Mouse (Mus musculus): ENCODE results near the gene Add1. TPM values are rescaled to one million over a fixed set of nuclear protein-coding genes. Genes with fewer than 3 reads are reported as not detected.
A peak's percentile ranks its signal among the peaks of the same experiment; 100 is the strongest.

The Add1 gene
- polyA plus RNA-seq, 1 experiment from 2014 or later: 166 TPM

- no peak for ATAC-seq (replicated peaks; ENCODE audit: insufficient number of reproducible peaks, low FRiP score, low TSS enrichment)
- H3K4me3 ChIP-seq (ENCODE audit: low read depth, low read length): no peak overlapping the region
- H3K27ac ChIP-seq (ENCODE audit: low read depth, low read length): no peak overlapping the region
- WGBS (ENCODE audit: insufficient replicate concordance): 48% methylated on average over 4 of the region's 4 CpGs
- H3K9me3 ChIP-seq (replicated peaks; ENCODE audit: control insufficient read depth, low read length): no peaks in the 10 kb centered on the region
- H3K4me1 ChIP-seq (ENCODE audit: control insufficient read depth, insufficient read depth, low read length): no peaks in the 10 kb centered on the region; the same call in 1 of the 2 replicates
- no peak overlapping the region for H3K4me2 ChIP-seq
- no peaks in the 10 kb centered on the region for H3K36me3 ChIP-seq (ENCODE audit: control insufficient read depth, insufficient read depth, low read length)
- no peaks in the 10 kb centered on the region for H3K27me3 ChIP-seq (ENCODE audit: control insufficient read depth, insufficient read depth, low read length)
- no peak overlapping the region for H3K9ac ChIP-seq (ENCODE audit: low read depth, low read length)
Measured at GRCm38 (mm10) chr5:34543114-34543513, 30.4 kb upstream of the Add1 start.

GRCm38 (mm10) chr5:34547410-34547809 is 26.1 kb upstream of the Add1 start:
- Histone ChIP-seq H3K9me3 (replicated peaks; ENCODE audit: control insufficient read depth, low read length) (no peaks in the 10 kb centered on the region), H3K4me2 (no peak overlapping the region), H3K9ac (ENCODE audit: low read depth, low read length) (no peak overlapping the region), H3K36me3 (ENCODE audit: control insufficient read depth, insufficient read depth, low read length) (no peaks in the 10 kb centered on the region), H3K4me1 (ENCODE audit: control insufficient read depth, insufficient read depth, low read length) (no peaks in the 10 kb centered on the region), H3K27ac (ENCODE audit: low read depth, low read length) (no peak overlapping the region), H3K4me3 (ENCODE audit: low read depth, low read length) (no peak overlapping the region), H3K27me3 (ENCODE audit: control insufficient read depth, insufficient read depth, low read length) (no peaks in the 10 kb centered on the region)
- ATAC-seq (replicated peaks; ENCODE audit: insufficient number of reproducible peaks, low FRiP score, low TSS enrichment): no peak

GRCm38 (mm10) chr5:34549135-34549482 is 24.4 kb upstream of the Add1 start:
- Histone ChIP-seq H3K36me3 (ENCODE audit: control insufficient read depth, insufficient read depth, low read length) (0 out of 2 replicates have a peak, but pooled peaks cover 4% of the 10 kb centered on the region), H3K9me3 (replicated peaks; ENCODE audit: control insufficient read depth, low read length) (no peaks in the 10 kb centered on the region), H3K4me3 (ENCODE audit: low read depth, low read length) (peak overlapping the region; percentile 71), H3K9ac (ENCODE audit: low read depth, low read length) (peak overlapping the region; percentile 89), H3K4me1 (ENCODE audit: control insufficient read depth, insufficient read depth, low read length) (no peaks in the 10 kb centered on the region), H3K4me2 (peak overlapping the region; percentile 94), H3K27ac (ENCODE audit: low read depth, low read length) (no peak overlapping the region), H3K27me3 (ENCODE audit: control insufficient read depth, insufficient read depth, low read length) (no peaks in the 10 kb centered on the region)
- 0 out of 2 replicates have a peak, but pooled peaks have one; percentile 22 for ATAC-seq (replicated peaks; ENCODE audit: insufficient number of reproducible peaks, low FRiP score, low TSS enrichment)
- WGBS (ENCODE audit: insufficient replicate concordance): 24% methylated on average over 8 of the region's 8 CpGs

- peak overlapping the region; percentile 89 for H3K9ac ChIP-seq (ENCODE audit: low read depth, low read length)
- WGBS (ENCODE audit: insufficient replicate concordance): under 1% methylated on average over 49 of the region's 49 CpGs
Measured at GRCm38 (mm10) chr5:34549483-34550221, 23.8 kb upstream of the Add1 start.

GRCm38 (mm10) chr5:34550251-34550650 is 23.2 kb upstream of the Add1 start:
- ATAC-seq (replicated peaks; ENCODE audit: insufficient number of reproducible peaks, low FRiP score, low TSS enrichment): no peak
- Histone ChIP-seq H3K9ac (ENCODE audit: low read depth, low read length) (peak overlapping the region; percentile 89), H3K4me1 (ENCODE audit: control insufficient read depth, insufficient read depth, low read length) (no peaks in the 10 kb centered on the region), H3K36me3 (ENCODE audit: control insufficient read depth, insufficient read depth, low read length) (0 out of 2 replicates have a peak, but pooled peaks cover 4% of the 10 kb centered on the region), H3K4me3 (ENCODE audit: low read depth, low read length) (peak overlapping the region; percentile 71), H3K27ac (ENCODE audit: low read depth, low read length) (no peak overlapping the region), H3K4me2 (peak overlapping the region; percentile 94), H3K27me3 (ENCODE audit: control insufficient read depth, insufficient read depth, low read length) (no peaks in the 10 kb centered on the region), H3K9me3 (replicated peaks; ENCODE audit: control insufficient read depth, low read length) (no peaks in the 10 kb centered on the region)
- WGBS (ENCODE audit: insufficient replicate concordance): 34% methylated on average over 6 of the region's 6 CpGs

More at GRCm38 (mm10) chr5:34549483-34550221, 23.8 kb upstream of the Add1 start:
- H3K4me1 ChIP-seq (ENCODE audit: control insufficient read depth, insufficient read depth, low read length): no peaks in the 10 kb centered on the region
- peak overlapping the region; percentile 71 for H3K4me3 ChIP-seq (ENCODE audit: low read depth, low read length)
- peak overlapping the region; percentile 94 for H3K4me2 ChIP-seq
- H3K9me3 ChIP-seq (replicated peaks; ENCODE audit: control insufficient read depth, low read length): no peaks in the 10 kb centered on the region
- peak; percentile 81 for ATAC-seq (replicated peaks; ENCODE audit: insufficient number of reproducible peaks, low FRiP score, low TSS enrichment)
- H3K36me3 ChIP-seq (ENCODE audit: control insufficient read depth, insufficient read depth, low read length): 0 out of 2 replicates have a peak, but pooled peaks cover 4% of the 10 kb centered on the region
- no peaks in the 10 kb centered on the region for H3K27me3 ChIP-seq (ENCODE audit: control insufficient read depth, insufficient read depth, low read length)
- no peak overlapping the region for H3K27ac ChIP-seq (ENCODE audit: low read depth, low read length)

GRCm38 (mm10) chr5:34551821-34552220 is 21.6 kb upstream of the Add1 start:
- 0 out of 2 replicates have a peak, but pooled peaks cover 4% of the 10 kb centered on the region for H3K36me3 ChIP-seq (ENCODE audit: control insufficient read depth, insufficient read depth, low read length)
- ATAC-seq (replicated peaks; ENCODE audit: insufficient number of reproducible peaks, low FRiP score, low TSS enrichment): no peak

GRCm38 (mm10) chr5:34563854-34564253 is 9.6 kb upstream of the Add1 start:
- no peak for ATAC-seq (replicated peaks; ENCODE audit: insufficient number of reproducible peaks, low FRiP score, low TSS enrichment)
- Histone ChIP-seq H3K27me3 (ENCODE audit: control insufficient read depth, insufficient read depth, low read length) (no peaks in the 10 kb centered on the region), H3K27ac (ENCODE audit: low read depth, low read length) (no peak overlapping the region), H3K9ac (ENCODE audit: low read depth, low read length) (no peak overlapping the region), H3K9me3 (replicated peaks; ENCODE audit: control insufficient read depth, low read length) (no peaks in the 10 kb centered on the region), H3K36me3 (ENCODE audit: control insufficient read depth, insufficient read depth, low read length) (peaks cover 20% of the 10 kb centered on the region; the same call in 1 of the 2 replicates), H3K4me1 (ENCODE audit: control insufficient read depth, insufficient read depth, low read length) (no peaks in the 10 kb centered on the region; the same call in 1 of the 2 replicates), H3K4me2 (no peak overlapping the region), H3K4me3 (ENCODE audit: low read depth, low read length) (no peak overlapping the region)
- 97% methylated on average over 1 of the region's 1 CpGs for WGBS (ENCODE audit: insufficient replicate concordance)

More at GRCm38 (mm10) chr5:34551821-34552220, 21.6 kb upstream of the Add1 start:
- H3K9ac ChIP-seq (ENCODE audit: low read depth, low read length): no peak overlapping the region
- no peak overlapping the region for H3K4me3 ChIP-seq (ENCODE audit: low read depth, low read length)
- no peak overlapping the region for H3K4me2 ChIP-seq
- no peaks in the 10 kb centered on the region for H3K4me1 ChIP-seq (ENCODE audit: control insufficient read depth, insufficient read depth, low read length)
- H3K27ac ChIP-seq (ENCODE audit: low read depth, low read length): no peak overlapping the region
- no peaks in the 10 kb centered on the region for H3K27me3 ChIP-seq (ENCODE audit: control insufficient read depth, insufficient read depth, low read length)
- no peaks in the 10 kb centered on the region for H3K9me3 ChIP-seq (replicated peaks; ENCODE audit: control insufficient read depth, low read length)
- WGBS (ENCODE audit: insufficient replicate concordance): 94% methylated on average over 4 of the region's 4 CpGs

- Histone ChIP-seq H3K36me3 (ENCODE audit: control insufficient read depth, insufficient read depth, low read length) (peaks cover 16% of the 10 kb centered on the region; the same call in 1 of the 2 replicates), H3K9ac (ENCODE audit: low read depth, low read length) (no peak overlapping the region), H3K27me3 (ENCODE audit: control insufficient read depth, insufficient read depth, low read length) (no peaks in the 10 kb centered on the region), H3K27ac (ENCODE audit: low read depth, low read length) (no peak overlapping the region), H3K9me3 (replicated peaks; ENCODE audit: control insufficient read depth, low read length) (no peaks in the 10 kb centered on the region), H3K4me1 (ENCODE audit: control insufficient read depth, insufficient read depth, low read length) (no peaks in the 10 kb centered on the region; the same call in 1 of the 2 replicates), H3K4me2 (no peak overlapping the region), H3K4me3 (ENCODE audit: low read depth, low read length) (no peak overlapping the region)
- ATAC-seq (replicated peaks; ENCODE audit: insufficient number of reproducible peaks, low FRiP score, low TSS enrichment): no peak
- 76% methylated on average over 4 of the region's 4 CpGs for WGBS (ENCODE audit: insufficient replicate concordance)
Measured at GRCm38 (mm10) chr5:34564291-34564690, 9.2 kb upstream of the Add1 start.

Data from heart, embryonic 11.5 days (tissue).